Mouse (Mus musculus) liver, embryonic 12.5 days (tissue): ENCODE results near the gene Igfbp3. TPM values are rescaled to one million over a fixed set of nuclear protein-coding genes. Genes with fewer than 3 reads are reported as not detected.
"Not testable (repeated sequence)": the region's sequence is repeated elsewhere in the genome, so short reads cannot be mapped to it uniquely, and the experiment has no call there.

Experiments used
- ATAC-seq: fragments of 200-750 bp; cut with Nextera tagmentation; 2 replicates; pipeline ENCODE4 v1.8.0; 2017; ENCODE audit warnings: moderate number of reproducible peaks, mild to moderate bottlenecking, moderate library complexity
- H3K27ac ChIP-seq: fragments of 300-500 bp; sonication (generic); 2 replicates; pipeline ENCODE4 v1.5.1; 2016; ENCODE audit warnings: mild to moderate bottlenecking
- H3K27me3 ChIP-seq: fragments of 300-500 bp; sonication (generic); replicated peaks from 2 replicates; pipeline ENCODE4 v1.6.1; 2016; ENCODE audit warnings: mild to moderate bottlenecking, moderate library complexity
- H3K36me3 ChIP-seq: fragments of 300-500 bp; sonication (generic); 2 replicates; pipeline ENCODE4 v1.6.1; 2016; ENCODE audit warnings: mild to moderate bottlenecking, moderate library complexity
- H3K4me1 ChIP-seq: fragments of 300-500 bp; sonication (generic); 2 replicates; pipeline ENCODE4 v1.6.1; 2016
- H3K4me2 ChIP-seq: fragments of 300-500 bp; sonication (generic); 2 replicates; pipeline ENCODE4 v1.6.1; 2016; ENCODE audit warnings: mild to moderate bottlenecking, moderate library complexity
- H3K4me3 ChIP-seq: fragments of 300-500 bp; sonication (generic); 2 replicates; pipeline ENCODE4 v1.5.1; 2016; ENCODE audit warnings: mild to moderate bottlenecking, moderate library complexity
- H3K9ac ChIP-seq: fragments of 300-500 bp; sonication (generic); 2 replicates; pipeline ENCODE4 v1.6.1; 2016; ENCODE audit warnings: mild to moderate bottlenecking, moderate library complexity
- H3K9me3 ChIP-seq: fragments of 300-500 bp; sonication (generic); replicated peaks from 2 replicates; pipeline ENCODE4 v1.6.1; 2016; ENCODE audit warnings: mild to moderate bottlenecking, moderate library complexity
- WGBS: fragments of 180-500 bp; shearing (Covaris S2); methylation state at CpG from one replicate; pipeline ENCODE4 v1.1.7; 2016; ENCODE audit not compliant: insufficient replicate concordance; 5-methylcytosine and 5-hydroxymethylcytosine counted together
- polyA plus RNA-seq: library from polyadenylated mRNA; unstranded; fragments of >200 nt; fragmentation: Nextera tagmentation; extraction: Ambion mirVana; gene quantifications from 2 replicates; pipeline ENCODE4 v1.2.1, GENCODE M21; 2016

Gene Igfbp3
- polyA plus RNA-seq, 1 experiment from 2014 or later: 42.6 TPM

- H3K4me1 ChIP-seq: no peaks in the 10 kb centered on the region
- H3K9ac ChIP-seq: no peak overlapping the region
- no peak overlapping the region for H3K4me2 ChIP-seq
- no peaks in the 10 kb centered on the region for H3K36me3 ChIP-seq
- no peak overlapping the region for H3K4me3 ChIP-seq
- no peak overlapping the region for H3K27ac ChIP-seq
- H3K9me3 ChIP-seq: no peaks in the 10 kb centered on the region
- WGBS: 72% methylated on average over 4 of the region's 4 CpGs
- no peak for ATAC-seq
- H3K27me3 ChIP-seq: no peaks in the 10 kb centered on the region
These were observed 16.3 kb upstream of the Igfbp3 start for GRCm38 (mm10) chr11:7230000-7230399.

GRCm38 (mm10) chr11:7228107-7228506 is 14.4 kb upstream of the Igfbp3 start:
- 54% methylated on average over 4 of the region's 4 CpGs for WGBS
- no peak for ATAC-seq
- no peaks in the 10 kb centered on the region for H3K9me3 ChIP-seq

GRCm38 (mm10) chr11:7226810-7227550 is 13.3 kb upstream of the Igfbp3 start:
- WGBS: 75% methylated on average over 7 of the region's 7 CpGs
- Histone ChIP-seq H3K4me1 (no peaks in the 10 kb centered on the region), H3K27ac (no peak overlapping the region), H3K27me3 (no peaks in the 10 kb centered on the region), H3K4me2 (no peak overlapping the region), H3K4me3 (no peak overlapping the region), H3K36me3 (no peaks in the 10 kb centered on the region), H3K9me3 (no peaks in the 10 kb centered on the region), H3K9ac (no peak overlapping the region)
- no peak for ATAC-seq

More at GRCm38 (mm10) chr11:7228107-7228506, 14.4 kb upstream of the Igfbp3 start:
- Histone ChIP-seq H3K4me3 (no peak overlapping the region), H3K4me2 (no peak overlapping the region), H3K36me3 (no peaks in the 10 kb centered on the region), H3K27me3 (no peaks in the 10 kb centered on the region), H3K27ac (no peak overlapping the region), H3K9ac (no peak overlapping the region), H3K4me1 (no peaks in the 10 kb centered on the region)

GRCm38 (mm10) chr11:7226200-7226599 is 12.5 kb upstream of the Igfbp3 start:
- no peak overlapping the region for H3K27ac ChIP-seq
- no peaks in the 10 kb centered on the region for H3K27me3 ChIP-seq
- H3K4me3 ChIP-seq: no peak overlapping the region
- ATAC-seq: no peak
- no peaks in the 10 kb centered on the region for H3K36me3 ChIP-seq
- WGBS: 44% methylated on average over 2 of the region's 2 CpGs
- no peaks in the 10 kb centered on the region for H3K4me1 ChIP-seq
- no peaks in the 10 kb centered on the region for H3K9me3 ChIP-seq
- H3K9ac ChIP-seq: no peak overlapping the region
- H3K4me2 ChIP-seq: no peak overlapping the region

- H3K9ac ChIP-seq, H3K4me1 ChIP-seq, H3K4me2 ChIP-seq, H3K27ac ChIP-seq, H3K36me3 ChIP-seq, H3K27me3 ChIP-seq, H3K9me3 ChIP-seq, H3K4me3 ChIP-seq, ATAC-seq: not testable (repeated sequence)
- 50% methylated on average over 8 of the region's 8 CpGs for WGBS
These were observed 8.1 kb upstream of the Igfbp3 start for GRCm38 (mm10) chr11:7221826-7222225.

- Histone ChIP-seq H3K4me3 (no peak overlapping the region), H3K9ac (no peak overlapping the region)
- WGBS: 8% methylated on average over 8 of the region's 8 CpGs
These were observed 2.0 kb upstream of the Igfbp3 start for GRCm38 (mm10) chr11:7215703-7216102.

GRCm38 (mm10) chr11:7214761-7215160 is 1.0 kb upstream of the Igfbp3 start:
- Histone ChIP-seq H3K4me3 (no peak overlapping the region), H3K4me1 (0 out of 2 replicates have a peak, but pooled peaks cover 6% of the 10 kb centered on the region), H3K36me3 (no peaks in the 10 kb centered on the region), H3K4me2 (no peak overlapping the region), H3K27ac (no peak overlapping the region), H3K9me3 (no peaks in the 10 kb centered on the region), H3K9ac (no peak overlapping the region), H3K27me3 (peaks cover 57% of the 10 kb centered on the region)
- 6% methylated on average over 14 of the region's 14 CpGs for WGBS
- no peak for ATAC-seq

More at GRCm38 (mm10) chr11:7215703-7216102, 2.0 kb upstream of the Igfbp3 start:
- no peak overlapping the region for H3K27ac ChIP-seq
- peaks cover 54% of the 10 kb centered on the region for H3K27me3 ChIP-seq
- no peak overlapping the region for H3K4me2 ChIP-seq
- no peak for ATAC-seq
- H3K4me1 ChIP-seq: 0 out of 2 replicates have a peak, but pooled peaks cover 6% of the 10 kb centered on the region
- H3K9me3 ChIP-seq: no peaks in the 10 kb centered on the region
- H3K36me3 ChIP-seq: no peaks in the 10 kb centered on the region

GRCm38 (mm10) chr11:7214342-7214660 is 578 bp upstream of the Igfbp3 start:
- no peak overlapping the region for H3K27ac ChIP-seq
- H3K36me3 ChIP-seq: no peaks in the 10 kb centered on the region
- H3K4me3 ChIP-seq: peak overlapping the region; percentile 52
- 2% methylated on average over 12 of the region's 12 CpGs for WGBS
- H3K4me2 ChIP-seq: peak overlapping the region; percentile 68
- no peak for ATAC-seq
- H3K9me3 ChIP-seq: no peaks in the 10 kb centered on the region
- H3K4me1 ChIP-seq: 0 out of 2 replicates have a peak, but pooled peaks cover 6% of the 10 kb centered on the region
- peaks cover 57% of the 10 kb centered on the region for H3K27me3 ChIP-seq
- H3K9ac ChIP-seq: no peak overlapping the region

GRCm38 (mm10) chr11:7213161-7213500 is 592 bp downstream of the Igfbp3 start:
- peaks cover 57% of the 10 kb centered on the region for H3K27me3 ChIP-seq
- H3K36me3 ChIP-seq: no peaks in the 10 kb centered on the region
- H3K4me1 ChIP-seq: 0 out of 2 replicates have a peak, but pooled peaks cover 6% of the 10 kb centered on the region
- ATAC-seq: no peak
- peak overlapping the region; percentile 52 for H3K4me3 ChIP-seq
- 5% methylated on average over 19 of the region's 19 CpGs for WGBS
- H3K27ac ChIP-seq: no peak overlapping the region
- no peak overlapping the region; the same call in 1 of the 2 replicates for H3K9ac ChIP-seq
- H3K4me2 ChIP-seq: peak overlapping the region; percentile 68
- H3K9me3 ChIP-seq: no peaks in the 10 kb centered on the region

- Histone ChIP-seq H3K9ac (no peak overlapping the region), H3K27me3 (peaks cover 57% of the 10 kb centered on the region), H3K4me3 (peak overlapping the region; percentile 52), H3K36me3 (no peaks in the 10 kb centered on the region), H3K9me3 (no peaks in the 10 kb centered on the region), H3K4me1 (0 out of 2 replicates have a peak, but pooled peaks cover 6% of the 10 kb centered on the region), H3K4me2 (peak overlapping the region; percentile 68), H3K27ac (no peak overlapping the region)
- no peak for ATAC-seq
- 21% methylated on average over 17 of the region's 17 CpGs for WGBS
These were observed 1.5 kb downstream of the Igfbp3 start for GRCm38 (mm10) chr11:7212126-7212798.

GRCm38 (mm10) chr11:7211211-7211610 is 2.5 kb downstream of the Igfbp3 start:
- Histone ChIP-seq H3K9me3 (no peaks in the 10 kb centered on the region), H3K9ac (no peak overlapping the region), H3K27me3 (peaks cover 50% of the 10 kb centered on the region), H3K4me1 (0 out of 2 replicates have a peak, but pooled peaks cover 6% of the 10 kb centered on the region), H3K4me2 (no peak overlapping the region), H3K27ac (no peak overlapping the region), H3K4me3 (no peak overlapping the region), H3K36me3 (no peaks in the 10 kb centered on the region)
- no peak for ATAC-seq
- WGBS: 26% methylated on average over 9 of the region's 9 CpGs

GRCm38 (mm10) chr11:7210343-7210742 is 3.4 kb downstream of the Igfbp3 start:
- no peaks in the 10 kb centered on the region for H3K9me3 ChIP-seq
- no peak overlapping the region for H3K9ac ChIP-seq
- H3K4me2 ChIP-seq: no peak overlapping the region
- peaks cover 46% of the 10 kb centered on the region for H3K27me3 ChIP-seq
- WGBS: 20% methylated on average over 6 of the region's 6 CpGs
- H3K27ac ChIP-seq: no peak overlapping the region
- no peak overlapping the region for H3K4me3 ChIP-seq
- 0 out of 2 replicates have a peak, but pooled peaks cover 6% of the 10 kb centered on the region for H3K4me1 ChIP-seq
- no peaks in the 10 kb centered on the region for H3K36me3 ChIP-seq
- ATAC-seq: 0 out of 2 replicates have a peak, but pooled peaks have one; percentile 5
